Mouse (Mus musculus): ENCODE data around the gene Nwd1.

DNA sequence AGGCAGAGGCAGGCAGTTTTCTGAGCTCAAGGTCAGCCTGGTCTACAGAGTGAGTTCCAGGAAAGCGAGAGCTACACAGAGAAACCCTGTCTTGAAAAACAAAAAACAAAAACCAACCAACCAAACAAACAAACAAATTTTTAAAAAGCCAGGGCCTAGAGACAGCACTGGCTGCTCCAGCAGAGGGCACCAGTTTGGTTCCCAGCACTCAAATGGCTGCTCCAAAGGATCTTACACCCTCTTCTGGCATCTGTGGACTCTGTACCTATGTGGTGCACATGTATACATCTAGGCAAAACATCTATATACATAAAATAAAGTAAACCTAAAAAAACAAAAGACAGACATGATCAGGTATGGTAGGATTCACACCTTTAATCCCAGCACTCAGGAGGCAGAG is 26.3 kb downstream of the Nwd1 start:
- TF ChIP-seq GATA1 (IDR thresholded peaks at IDR 0.05; ENCODE audit: borderline replicate concordance, low read length) (no peak), CTCF (IDR thresholded peaks at IDR 0.05; ENCODE audit: low read depth, low read length) (no peak), POLR2AphosphoS5 (IDR thresholded peaks at IDR 0.05; ENCODE audit: insufficient replicate concordance, low read depth, low read length) (no peak)
